Mouse (Mus musculus) small intestine, adult 2 months (tissue): Measurements from ENCODE around the gene Tap2. TPM values are rescaled to one million over a fixed set of nuclear protein-coding genes. Genes with fewer than 3 reads are reported as not detected.

Source experiments
- H3K27ac ChIP-seq: fragments of 200-500 bp; 2 replicates; pipeline ENCODE4 v1.5.1; 2012; ENCODE audit warnings: low read depth, low read length, control low read depth, inconsistent platforms; ENCODE audit not compliant: insufficient read depth
- H3K27me3 ChIP-seq: fragments of 200-500 bp; 2 replicates; pipeline ENCODE4 v1.6.1; 2012; ENCODE audit warnings: mild to moderate bottlenecking, moderate library complexity, low read length, inconsistent platforms; ENCODE audit not compliant: control insufficient read depth, insufficient read depth
- H3K36me3 ChIP-seq: fragments of 200-500 bp; 2 replicates; pipeline ENCODE4 v1.6.1; 2012; ENCODE audit warnings: mild to moderate bottlenecking, low read length, control low read depth, inconsistent platforms; ENCODE audit not compliant: control insufficient read depth, insufficient read depth
- H3K4me1 ChIP-seq: fragments of 200-500 bp; 2 replicates; pipeline ENCODE4 v1.6.1; 2012; ENCODE audit warnings: low read length, inconsistent platforms, mixed read lengths; ENCODE audit not compliant: control insufficient read depth, insufficient read depth, insufficient read length
- H3K4me3 ChIP-seq: fragments of 200-500 bp; 2 replicates; pipeline ENCODE4 v1.5.1; 2012; ENCODE audit warnings: low read depth, mild to moderate bottlenecking, control low read depth, inconsistent platforms, low read length, moderate library complexity
- CTCF ChIP-seq: fragments of 200-500 bp; IDR thresholded peaks from 2 replicates; pipeline ENCODE4 v1.5.1; 2012; ENCODE audit warnings: low read depth, mild to moderate bottlenecking, control low read depth, inconsistent platforms, low read length, moderate library complexity, mixed read lengths; ENCODE audit not compliant: insufficient replicate concordance, insufficient read length; ENCODE audit errors: extremely low read depth
- POLR2A ChIP-seq: fragments of 200-500 bp; IDR thresholded peaks from 2 replicates; pipeline ENCODE4 v1.6.1; 2012; ENCODE audit warnings: low read depth, mild to moderate bottlenecking, control low read depth, inconsistent platforms, low read length, moderate library complexity
- WGBS: fragments of 180-500 bp; shearing (Covaris S2); methylation state at CpG from one replicate; pipeline ENCODE4 v1.1.7; 2018; 5-methylcytosine and 5-hydroxymethylcytosine counted together
- polyA plus RNA-seq: library from polyadenylated mRNA; depleted of rRNA; stranded (reverse); fragments of >200 nt; gene quantifications from 2 replicates; pipeline ENCODE4 v1.2.3, GENCODE M21; 2012; rRNA removed

Gene Tap2
- polyA plus RNA-seq, 1 experiment: 66.1 TPM

DNA sequence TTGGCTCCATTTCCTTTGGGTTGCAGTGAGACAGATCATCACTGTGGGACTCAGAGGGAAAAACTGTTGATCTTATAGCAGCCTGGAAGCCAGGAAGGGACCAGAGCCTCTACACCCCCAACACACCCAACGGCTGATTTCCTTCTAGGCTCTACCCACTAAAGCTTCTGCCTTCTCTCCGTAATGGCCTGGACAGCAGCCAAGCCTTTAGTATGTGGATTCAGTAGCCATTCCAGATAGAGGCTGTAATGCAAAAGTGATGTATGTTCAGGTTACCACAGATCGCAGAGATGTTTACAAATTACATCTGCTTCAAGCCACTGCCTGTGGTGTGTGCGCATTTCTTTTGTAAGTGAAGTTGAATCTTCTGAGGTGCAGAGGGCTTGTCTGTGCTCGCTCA lies 57.2 kb downstream of the Tap2 start:
- Histone ChIP-seq H3K4me3 (no peak overlapping the region), H3K27ac (no peak overlapping the region), H3K4me1 (peaks cover 15% of the 10 kb centered on the region), H3K27me3 (peaks cover 3% of the 10 kb centered on the region; the same call in 1 of the 2 replicates), H3K36me3 (0 out of 2 replicates have a peak, but pooled peaks cover 3% of the 10 kb centered on the region)
- no peak for TF ChIP-seq CTCF
- no peak for TF ChIP-seq POLR2A
- WGBS: 41% methylated on average over 5 of the region's 5 CpGs

DNA sequence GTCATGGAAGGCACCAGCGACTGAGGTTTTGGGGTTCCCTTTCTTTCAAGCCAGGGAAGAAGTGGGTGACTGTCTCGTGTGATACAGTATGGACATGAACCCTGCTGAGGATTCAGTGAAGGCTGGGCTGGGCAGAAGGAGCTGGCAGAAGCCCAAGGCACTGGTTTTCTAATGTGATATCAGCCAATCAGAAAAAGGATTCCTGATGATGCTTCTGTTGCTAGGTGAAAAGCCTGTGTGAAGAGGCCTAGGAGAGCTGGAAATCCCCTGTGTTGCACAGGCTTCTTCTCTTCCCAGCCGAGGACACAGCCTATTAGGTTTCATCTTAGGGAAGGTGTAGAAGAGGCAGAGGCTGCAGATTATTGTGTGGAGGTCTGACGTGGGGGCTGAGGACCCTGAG lies 58.2 kb downstream of the Tap2 start:
- H3K27me3 ChIP-seq: peaks cover 3% of the 10 kb centered on the region; the same call in 1 of the 2 replicates
- WGBS: 20% methylated on average over 4 of the region's 4 CpGs
- 0 out of 2 replicates have a peak, but pooled peaks cover 3% of the 10 kb centered on the region for H3K36me3 ChIP-seq
- TF ChIP-seq CTCF (no peak), POLR2A (no peak; the same call in 1 of the 2 replicates)
- peak overlapping the region; percentile 69 for H3K27ac ChIP-seq
- H3K4me1 ChIP-seq: peaks cover 15% of the 10 kb centered on the region
- H3K4me3 ChIP-seq: no peak overlapping the region

DNA sequence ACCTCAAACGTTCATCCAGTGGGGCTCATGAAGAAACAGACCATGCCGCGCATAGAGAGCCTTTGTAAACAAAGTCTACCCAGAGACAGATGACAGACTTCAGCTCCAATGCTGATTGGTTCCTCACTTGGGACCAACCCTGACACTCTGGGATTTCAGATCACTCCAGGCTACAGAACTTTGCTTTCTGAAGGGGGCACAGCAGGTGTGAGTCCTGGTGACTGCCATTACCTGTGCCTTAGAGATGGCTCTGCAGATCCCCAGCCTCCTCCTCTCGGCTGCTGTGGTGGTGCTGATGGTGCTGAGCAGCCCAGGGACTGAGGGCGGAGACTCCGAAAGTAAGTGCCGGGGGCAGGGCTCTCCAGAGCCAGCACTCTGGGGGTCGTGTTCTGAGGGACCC lies 59.7 kb downstream of the Tap2 start:
- Histone ChIP-seq H3K4me1 (peaks cover 17% of the 10 kb centered on the region), H3K36me3 (peaks cover 14% of the 10 kb centered on the region; the same call in 1 of the 2 replicates), H3K27ac (peak overlapping the region; percentile 61), H3K27me3 (peaks cover 3% of the 10 kb centered on the region; the same call in 1 of the 2 replicates), H3K4me3 (peak overlapping the region; percentile 82)
- peak; percentile 85; the same call in 1 of the 2 replicates for TF ChIP-seq POLR2A
- TF ChIP-seq CTCF: no peak
- 2% methylated on average over 8 of the region's 8 CpGs for WGBS

DNA sequence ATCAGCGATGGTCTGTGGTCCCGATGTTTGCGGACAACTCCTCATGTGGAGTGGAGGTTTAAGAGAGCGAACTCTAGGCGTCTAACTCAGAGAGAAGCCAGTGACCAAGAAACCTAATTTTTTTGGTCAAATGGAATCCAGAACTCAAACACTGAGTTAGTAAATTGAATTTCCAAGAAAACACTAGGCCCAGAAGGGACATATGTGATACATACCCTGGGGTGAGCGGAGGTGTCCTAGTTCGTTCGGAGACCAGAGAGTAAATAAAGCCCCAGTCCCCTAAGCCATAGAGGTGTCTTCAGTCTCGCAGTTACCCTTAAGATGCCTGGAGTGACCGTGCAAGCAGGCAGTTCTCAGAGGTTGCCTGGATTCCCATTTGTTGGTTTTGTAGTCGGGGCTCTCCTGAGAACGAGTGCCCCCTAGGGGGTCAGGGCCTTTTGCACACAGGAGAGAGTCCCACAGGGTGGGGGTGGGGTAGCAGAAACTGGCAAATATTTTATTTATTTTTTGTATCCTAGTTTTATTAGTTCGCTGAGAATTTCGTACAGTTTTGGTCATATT lies 60.6 kb downstream of the Tap2 start:
- TF ChIP-seq CTCF: peak; percentile 56; the same call in 1 of the 2 replicates
- TF ChIP-seq POLR2A: no peak
- Histone ChIP-seq H3K36me3 (peaks cover 22% of the 10 kb centered on the region), H3K27ac (peak overlapping the region; percentile 31), H3K27me3 (peaks cover 3% of the 10 kb centered on the region; the same call in 1 of the 2 replicates), H3K4me3 (peak overlapping the region; percentile 82), H3K4me1 (peaks cover 23% of the 10 kb centered on the region)
- WGBS: 9% methylated on average over 14 of the region's 14 CpGs

DNA sequence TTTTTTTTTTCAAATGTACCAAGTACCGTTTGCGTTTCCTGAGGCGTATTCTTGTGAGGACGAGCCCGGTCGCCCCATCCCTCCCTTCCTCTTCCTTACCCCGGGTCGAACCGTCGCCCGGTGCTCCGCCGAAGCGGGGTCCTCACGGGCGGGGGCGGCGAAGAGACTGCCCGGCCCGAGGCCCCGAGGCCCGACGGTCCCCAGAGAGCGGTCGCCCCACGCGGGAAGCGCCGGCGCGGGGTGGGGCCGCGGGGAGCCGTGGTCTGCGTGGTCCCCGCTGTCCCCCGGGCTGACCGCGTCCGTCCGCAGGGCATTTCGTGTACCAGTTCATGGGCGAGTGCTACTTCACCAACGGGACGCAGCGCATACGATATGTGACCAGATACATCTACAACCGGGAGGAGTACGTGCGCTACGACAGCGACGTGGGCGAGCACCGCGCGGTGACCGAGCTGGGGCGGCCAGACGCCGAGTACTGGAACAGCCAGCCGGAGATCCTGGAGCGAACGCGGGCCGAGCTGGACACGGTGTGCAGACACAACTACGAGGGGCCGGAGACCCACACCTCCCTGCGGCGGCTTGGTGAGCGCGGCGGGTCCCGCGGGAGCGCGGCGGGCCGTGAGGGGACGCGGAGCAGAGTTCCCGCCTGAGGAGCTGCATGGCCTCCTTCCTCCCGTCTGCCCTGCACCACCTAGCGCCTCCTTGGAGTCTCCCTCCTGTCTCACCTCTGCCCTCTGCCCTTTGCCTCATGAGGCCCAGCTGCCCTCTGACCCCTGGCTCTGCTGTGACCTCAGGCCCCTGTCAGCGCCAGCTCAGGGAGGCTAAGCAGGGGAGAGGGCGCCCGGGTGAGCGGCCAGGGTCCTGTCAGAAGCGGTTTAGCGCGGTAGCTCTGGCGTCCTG lies 61.4 kb downstream of the Tap2 start:
- Histone ChIP-seq H3K4me3 (peak overlapping the region; percentile 82), H3K36me3 (peaks cover 27% of the 10 kb centered on the region), H3K27ac (peak overlapping the region; percentile 34), H3K27me3 (peaks cover 3% of the 10 kb centered on the region; the same call in 1 of the 2 replicates), H3K4me1 (peaks cover 25% of the 10 kb centered on the region)
- 3% methylated on average over 85 of the region's 93 CpGs for WGBS
- TF ChIP-seq CTCF: no peak
- no peak; the same call in 1 of the 2 replicates for TF ChIP-seq POLR2A

Other genes with a start within 250 kb of the Tap2 start
- gene Vps52, start 247.7 kb upstream of the Tap2 start, polyA plus RNA-seq: 28.4 and 52.3 TPM in 2 replicates
- 509 and 766 TPM in 2 replicates for gene Rps18, start 247.5 kb upstream of the Tap2 start, polyA plus RNA-seq
- gene H2-K1, start 203.2 kb upstream of the Tap2 start, polyA plus RNA-seq: 2,533 and 6,705 TPM in 2 replicates
- 15.5 and 29.9 TPM in 2 replicates for gene Ring1, start 178.8 kb upstream of the Tap2 start, polyA plus RNA-seq
- 52.4 and 75.8 TPM in 2 replicates for gene H2-Ke6, start 175.5 kb upstream of the Tap2 start, polyA plus RNA-seq
- gene Slc39a7, start 171.8 kb upstream of the Tap2 start, polyA plus RNA-seq: 81.5 and 119 TPM in 2 replicates
- gene Rxrb, start 171.7 kb upstream of the Tap2 start, polyA plus RNA-seq: 26.3 and 64.2 TPM in 2 replicates
- gene Col11a2, start 164.1 kb upstream of the Tap2 start, polyA plus RNA-seq: 0.90 and 2.4 TPM in 2 replicates
- 7.2 and 16.6 TPM in 2 replicates for gene H2-Oa, start 111.2 kb upstream of the Tap2 start, polyA plus RNA-seq
- 35.4 and 169 TPM in 2 replicates for gene H2-DMa, start 84.0 kb upstream of the Tap2 start, polyA plus RNA-seq
- 41.2 and 73.1 TPM in 2 replicates for gene Brd2, start 80.9 kb upstream of the Tap2 start, polyA plus RNA-seq
- gene H2-DMb2, start 60.2 kb upstream of the Tap2 start, polyA plus RNA-seq: 12.7 and 25.4 TPM in 2 replicates
- gene H2-DMb1, start 50.5 kb upstream of the Tap2 start, polyA plus RNA-seq: 39.0 and 281 TPM in 2 replicates
- 35.1 and 100 TPM in 2 replicates for gene Tap1, start 16.0 kb upstream of the Tap2 start, polyA plus RNA-seq
- gene Psmb9, start 15.8 kb upstream of the Tap2 start, polyA plus RNA-seq: 112 and 204 TPM in 2 replicates
- 135 and 293 TPM in 2 replicates for gene Psmb8, start 5.8 kb upstream of the Tap2 start, polyA plus RNA-seq
- gene H2-Ob, start 35.4 kb downstream of the Tap2 start, polyA plus RNA-seq: 5.3 and 13.7 TPM in 2 replicates
- 860 and 5,426 TPM in 2 replicates for gene H2-Ab1, start 54.2 kb downstream of the Tap2 start, polyA plus RNA-seq
- gene H2-Aa, start 84.3 kb downstream of the Tap2 start, polyA plus RNA-seq: 155 and 792 TPM in 2 replicates
- gene H2-Eb1, start 102.3 kb downstream of the Tap2 start, polyA plus RNA-seq: 91.6 and 398 TPM in 2 replicates
- gene H2-Eb2, start 122.1 kb downstream of the Tap2 start, polyA plus RNA-seq: 0.44 and 1.2 TPM in 2 replicates
- gene Btnl2, start 151.3 kb downstream of the Tap2 start, polyA plus RNA-seq: 43.4 and 105 TPM in 2 replicates
- 78.7 and 178 TPM in 2 replicates for gene Btnl1, start 173.6 kb downstream of the Tap2 start, polyA plus RNA-seq
- gene BC051142, start 195.3 kb downstream of the Tap2 start, polyA plus RNA-seq: not detected in 2 replicates